Mouse (Mus musculus) CH12.LX (cell line): ENCODE measurements at regions not wholly inside any gene's neighbourhood (a gene's known extent, or its start where the extent isn't known, plus 50 kb on each side); places are given as distances from the start of the nearest gene placed in this dataset.
"Not testable (repeated sequence)": the region's sequence is repeated elsewhere in the genome, so short reads cannot be mapped to it uniquely, and the experiment has no call there.

Experiments
- DNase-seq: peaks from one replicate; pipeline ENCODE4 v3.0.0-alpha.2; 2013; ENCODE audit errors: extremely low read depth
- H3K27ac ChIP-seq: 2 replicates; pipeline ENCODE4 v1.5.1; 2012; ENCODE audit warnings: low read depth, mild to moderate bottlenecking, control low read depth, moderate library complexity; ENCODE audit not compliant: insufficient read depth
- H3K27me3 ChIP-seq: replicated peaks from 2 replicates; pipeline ENCODE3; 2012; ENCODE audit warnings: inconsistent platforms
- H3K36me3 ChIP-seq, 2 experiments: replicated peaks in 1 of 2; 2 replicates each; pipeline versions ENCODE3 to v1.6.1; 2012; ENCODE audit warnings: inconsistent platforms in 1 of 2, low read length in 1 of 2, mild to moderate bottlenecking in 1 of 2, mixed read lengths in 1 of 2, moderate library complexity in 1 of 2; ENCODE audit not compliant: control insufficient read depth in 1 of 2, insufficient read depth in 1 of 2
- H3K4me1 ChIP-seq, 2 experiments: 2 replicates each; pipeline ENCODE4 v1.6.1; 2012; ENCODE audit warnings: inconsistent platforms in 1 of 2, moderate library complexity in 1 of 2; ENCODE audit not compliant: insufficient read depth in 2 of 2, control insufficient read depth in 1 of 2
- H3K4me2 ChIP-seq: 2 replicates; pipeline ENCODE4 v1.6.1; 2012; ENCODE audit warnings: low read depth, mild to moderate bottlenecking, control low read depth; ENCODE audit not compliant: poor library complexity, insufficient read depth, severe bottlenecking
- H3K4me3 ChIP-seq, 3 experiments: fragments of 150-350 bp in 1 of 3; sonication (generic) in 1 of 3; replicated peaks in 1 of 3; 2 replicates each; pipeline versions ENCODE3 to v1.5.1; 2011 to 2012; ENCODE audit warnings: low read depth in 2 of 3, low read length in 2 of 3, mild to moderate bottlenecking in 2 of 3, moderate library complexity in 2 of 3, control low read depth in 1 of 3, improper control_type of control experiment in 1 of 3, inconsistent platforms in 1 of 3, mixed read lengths in 1 of 3; ENCODE audit not compliant: poor library complexity in 1 of 3
- H3K79me2 ChIP-seq: replicated peaks from 2 replicates; pipeline ENCODE4 v1.6.1; 2012; ENCODE audit warnings: mild to moderate bottlenecking, moderate library complexity; ENCODE audit not compliant: control insufficient read depth, poor library complexity, insufficient read depth, severe bottlenecking; ENCODE audit errors: extremely low read depth
- H3K9ac ChIP-seq: 2 replicates; pipeline ENCODE4 v1.6.1; 2012; ENCODE audit warnings: low read depth, mild to moderate bottlenecking, control low read depth, moderate library complexity; ENCODE audit not compliant: insufficient read depth
- H3K9me3 ChIP-seq: replicated peaks from 2 replicates; pipeline ENCODE3; 2012; ENCODE audit warnings: low read length, inconsistent platforms, mixed read lengths
- BHLHE40 ChIP-seq: IDR thresholded peaks from 2 replicates; pipeline ENCODE4 v1.6.1; 2011; ENCODE audit warnings: mild to moderate bottlenecking, low read depth, low read length, improper control_type of control experiment
- CHD2 ChIP-seq: IDR thresholded peaks from 2 replicates; pipeline ENCODE4 v1.6.1; 2011; ENCODE audit warnings: low read length, improper control_type of control experiment
- CTCF ChIP-seq, 2 experiments: IDR thresholded peaks in 1 of 2; conservative IDR thresholded peaks in 1 of 2; 2 replicates each; pipeline ENCODE4 v1.5.1; 2011 to 2012; ENCODE audit warnings: low read depth in 2 of 2, low read length in 2 of 2, improper control_type of control experiment in 1 of 2, inconsistent platforms in 1 of 2, mild to moderate bottlenecking in 1 of 2, moderate library complexity in 1 of 2
- E2F4 ChIP-seq: IDR thresholded peaks from 2 replicates; pipeline ENCODE4 v1.6.1; 2011; ENCODE audit warnings: low read depth, low read length, improper control_type of control experiment; ENCODE audit not compliant: insufficient replicate concordance
- ELF1 ChIP-seq: IDR thresholded peaks from 2 replicates; pipeline ENCODE4 v1.6.1; 2014; ENCODE audit warnings: low read depth, mild to moderate bottlenecking, inconsistent platforms, low read length, improper control_type of control experiment
- ETS1 ChIP-seq: conservative IDR thresholded peaks from 2 replicates; pipeline ENCODE4 v1.6.1; 2012; ENCODE audit warnings: low read depth, mild to moderate bottlenecking, inconsistent platforms, low read length, improper control_type of control experiment, moderate library complexity
- HCFC1 ChIP-seq: IDR thresholded peaks from 2 replicates; pipeline ENCODE4 v1.6.1; 2012; ENCODE audit warnings: low read depth, mild to moderate bottlenecking, inconsistent platforms, low read length, improper control_type of control experiment
- JUN ChIP-seq: IDR thresholded peaks from 2 replicates; pipeline ENCODE4 v1.6.1; 2011; ENCODE audit warnings: low read depth, mild to moderate bottlenecking, low read length, improper control_type of control experiment, moderate library complexity; ENCODE audit not compliant: insufficient read depth
- JUND ChIP-seq: conservative IDR thresholded peaks from 2 replicates; pipeline ENCODE4 v1.6.1; 2011; ENCODE audit warnings: low read depth, low read length, improper control_type of control experiment
- KAT2A ChIP-seq: IDR thresholded peaks from 2 replicates; pipeline ENCODE4 v1.6.1; 2012; ENCODE audit warnings: low read length, improper control_type of control experiment, inconsistent platforms; ENCODE audit not compliant: insufficient replicate concordance
- MAX ChIP-seq: IDR thresholded peaks from 2 replicates; pipeline ENCODE4 v1.6.1; 2011; ENCODE audit warnings: low read length, improper control_type of control experiment
- MEF2A ChIP-seq: IDR thresholded peaks from 2 replicates; pipeline ENCODE4 v1.6.1; 2014; ENCODE audit warnings: low read depth, mild to moderate bottlenecking, inconsistent platforms, low read length, improper control_type of control experiment, borderline replicate concordance
- NELFE ChIP-seq: IDR thresholded peaks from 2 replicates; pipeline ENCODE4 v1.6.1; 2011; ENCODE audit warnings: low read depth, low read length, improper control_type of control experiment
- NRF1 ChIP-seq: IDR thresholded peaks from 2 replicates; pipeline ENCODE4 v1.6.1; 2014; ENCODE audit warnings: low read depth, mild to moderate bottlenecking, inconsistent platforms, low read length, improper control_type of control experiment, moderate library complexity
- POLR2AphosphoS2 ChIP-seq: IDR thresholded peaks from 2 replicates; pipeline ENCODE4 v1.6.1; 2011; ENCODE audit warnings: low read depth, low read length, improper control_type of control experiment
- RAD21 ChIP-seq: IDR thresholded peaks from 2 replicates; pipeline ENCODE4 v1.6.1; 2011; ENCODE audit warnings: low read depth, mild to moderate bottlenecking, low read length, improper control_type of control experiment, moderate library complexity
- RCOR1 ChIP-seq: conservative IDR thresholded peaks from 2 replicates; pipeline ENCODE4 v1.6.1; 2012; ENCODE audit warnings: low read depth, mild to moderate bottlenecking, inconsistent platforms, low read length, improper control_type of control experiment
- SIN3A ChIP-seq: IDR thresholded peaks from 2 replicates; pipeline ENCODE4 v1.6.1; 2012; ENCODE audit warnings: low read length, improper control_type of control experiment, inconsistent platforms
- SMC3 ChIP-seq: IDR thresholded peaks from 2 replicates; pipeline ENCODE4 v1.6.1; 2011; ENCODE audit warnings: low read depth, low read length, improper control_type of control experiment
- TBP ChIP-seq: conservative IDR thresholded peaks from 2 replicates; pipeline ENCODE4 v1.6.1; 2011; ENCODE audit warnings: low read depth, low read length, improper control_type of control experiment
- TCF12 ChIP-seq: IDR thresholded peaks from 2 replicates; pipeline ENCODE4 v1.6.1; 2014; ENCODE audit warnings: low read depth, mild to moderate bottlenecking, inconsistent platforms, low read length, improper control_type of control experiment
- UBTF ChIP-seq: IDR thresholded peaks from 2 replicates; pipeline ENCODE4 v1.6.1; 2012; ENCODE audit warnings: low read depth, mild to moderate bottlenecking, inconsistent platforms, low read length, improper control_type of control experiment, moderate library complexity
- USF1 ChIP-seq: IDR thresholded peaks from 2 replicates; pipeline ENCODE4 v1.6.1; 2014; ENCODE audit warnings: low read depth, mild to moderate bottlenecking, inconsistent platforms, low read length, improper control_type of control experiment
- USF2 ChIP-seq: conservative IDR thresholded peaks from 2 replicates; pipeline ENCODE4 v1.6.1; 2011; ENCODE audit warnings: low read depth, low read length, improper control_type of control experiment
- ZC3H11A ChIP-seq: IDR thresholded peaks from 2 replicates; pipeline ENCODE4 v1.6.1; 2012; ENCODE audit warnings: low read depth, mild to moderate bottlenecking, inconsistent platforms, low read length, improper control_type of control experiment
- ZMIZ1 ChIP-seq: IDR thresholded peaks from 2 replicates; pipeline ENCODE4 v1.6.1; 2012; ENCODE audit warnings: low read depth, mild to moderate bottlenecking, inconsistent platforms, low read length, improper control_type of control experiment
- ZNF384 ChIP-seq: IDR thresholded peaks from 2 replicates; pipeline ENCODE4 v1.6.1; 2012; ENCODE audit warnings: low read depth, low read length, improper control_type of control experiment, inconsistent platforms
- dilution Hi-C: fragments of 300-500 bp; cut with MboI; formaldehyde crosslinking; loops from 2 replicates; pipeline ENCODE4 v1.14.3; 2020; ENCODE audit warnings: low sequenced_read_pairs; ENCODE audit not compliant: extremely low pct_unique_long_range_greater_than_20kb, extremely low pct_ligation_motif_present
- in situ Hi-C: fragments of 300-500 bp; cut with MboI; formaldehyde crosslinking; loops from 3 replicates; pipeline ENCODE4 v1.14.3; 2019; ENCODE audit warnings: low sequenced_read_pairs, low pct_ligation_motif_present, low pct_unique_long_range_greater_than_20kb, mixed read lengths

DNA sequence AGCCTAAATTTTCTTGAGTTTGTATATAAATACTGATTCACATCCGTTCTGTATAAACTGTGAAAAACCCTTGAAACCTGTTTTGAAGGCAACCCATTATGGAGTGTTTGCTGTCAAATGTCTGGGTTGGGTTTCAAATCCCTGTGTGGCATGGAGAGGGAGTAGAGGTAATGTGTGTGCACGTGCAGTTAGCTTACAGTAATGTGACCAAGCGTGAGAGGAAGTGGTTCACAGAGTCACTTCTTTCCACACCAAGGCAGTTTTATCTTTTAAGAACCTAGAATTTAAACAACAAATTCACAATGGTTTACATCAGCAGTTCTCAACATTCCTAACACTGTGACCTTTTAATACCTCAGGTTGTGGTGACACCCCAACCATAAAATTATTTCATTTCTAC is 464.1 kb upstream of the Acvr2a start:
- Histone ChIP-seq H3K79me2 (no peaks in the 10 kb centered on the region), H3K4me2 (no peak overlapping the region), H3K4me3 (no peak overlapping the region), H3K27me3 (no peaks in the 10 kb centered on the region), H3K4me1 (no peaks in the 10 kb centered on the region), H3K27ac (no peak overlapping the region), H3K9ac (no peak overlapping the region), H3K36me3 (no peaks in the 10 kb centered on the region), H3K9me3 (peaks cover 1% of the 10 kb centered on the region)
- TF ChIP-seq MAX: no peak
- no peak for TF ChIP-seq SIN3A
- no peak for TF ChIP-seq ELF1
- TF ChIP-seq KAT2A: no peak
- no peak for TF ChIP-seq JUN
- TF ChIP-seq NELFE: no peak
- no peak for TF ChIP-seq JUND
- no peak for TF ChIP-seq USF2
- TF ChIP-seq USF1: no peak
- no peak for TF ChIP-seq TCF12
- TF ChIP-seq E2F4: no peak
- no peak for TF ChIP-seq BHLHE40
- TF ChIP-seq ZNF384: no peak
- TF ChIP-seq POLR2AphosphoS2: no peak
- no peak for TF ChIP-seq UBTF
- no peak for TF ChIP-seq MEF2A
- no peak for TF ChIP-seq ZC3H11A
- no peak for TF ChIP-seq NRF1
- TF ChIP-seq ETS1: no peak
- no peak for TF ChIP-seq TBP
- dilution Hi-C loops: no loop called here
- DNase-seq: no peak
- in situ Hi-C loops: no loop called here

DNA sequence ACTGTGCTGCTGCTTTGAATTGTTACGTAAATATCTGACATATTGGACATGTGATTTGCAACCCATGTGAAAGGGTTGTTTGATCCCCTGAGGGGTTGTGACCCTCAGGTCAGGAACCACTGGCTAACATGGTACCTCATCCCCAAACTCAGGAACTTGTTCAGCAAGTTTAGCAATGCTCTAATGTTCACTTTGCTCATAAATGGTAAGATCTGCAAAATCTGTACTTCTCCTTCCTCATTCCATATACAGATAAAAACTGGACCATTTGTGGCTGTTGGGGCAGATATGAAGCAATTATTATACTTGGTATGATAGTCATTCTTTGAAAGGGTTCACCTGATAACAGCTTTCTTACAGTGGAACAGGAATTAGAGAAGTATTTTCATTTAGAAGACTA is 463.7 kb upstream of the Acvr2a start:
- DNase-seq: no peak
- H3K79me2 ChIP-seq: no peaks in the 10 kb centered on the region
- H3K4me1 ChIP-seq: no peaks in the 10 kb centered on the region
- H3K4me3 ChIP-seq: no peak overlapping the region
- in situ Hi-C loops: no loop called here
- no peak overlapping the region for H3K4me2 ChIP-seq
- H3K9ac ChIP-seq: no peak overlapping the region
- peaks cover 1% of the 10 kb centered on the region for H3K9me3 ChIP-seq
- no peaks in the 10 kb centered on the region for H3K36me3 ChIP-seq
- TF ChIP-seq ZNF384 (no peak), RCOR1 (no peak), JUN (no peak), SMC3 (no peak), MEF2A (no peak), CTCF (conservative IDR thresholded peaks at IDR 0.05 in 1 of 2, IDR thresholded peaks at IDR 0.05 in 1 of 2; ENCODE audit: low read depth in 2 of 2, low read length in 2 of 2) (no peak), CHD2 (no peak), KAT2A (no peak), E2F4 (no peak), HCFC1 (no peak), ZMIZ1 (no peak), MAX (no peak), RAD21 (no peak), TCF12 (no peak)
- TF ChIP-seq, all 38 proteins: peak for 0
- H3K27ac ChIP-seq: no peak overlapping the region
- H3K27me3 ChIP-seq: no peaks in the 10 kb centered on the region
- dilution Hi-C loops: no loop called here

DNA sequence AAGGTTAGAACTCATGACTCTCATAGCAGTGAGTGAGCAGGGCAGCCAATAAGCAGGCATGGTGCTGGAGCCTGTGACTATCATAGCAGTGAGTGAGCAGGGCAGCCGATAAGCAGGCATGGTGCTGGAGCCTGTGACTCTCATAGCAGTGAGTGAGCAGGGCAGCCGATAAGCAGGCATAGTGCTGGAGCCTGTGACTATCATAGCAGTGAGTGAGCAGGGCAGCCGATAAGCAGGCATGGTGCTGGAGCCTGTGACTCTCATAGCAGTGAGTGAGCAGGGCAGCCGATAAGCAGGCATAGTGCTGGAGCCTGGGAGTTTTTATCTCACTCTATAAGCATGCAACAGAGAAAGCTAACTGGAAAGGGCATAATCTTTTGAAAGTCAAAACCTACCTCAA is 442.3 kb upstream of the Acvr2a start:
- H3K27ac ChIP-seq, H3K9ac ChIP-seq, H3K27me3 ChIP-seq, dilution Hi-C loops, DNase-seq, H3K9me3 ChIP-seq, H3K36me3 ChIP-seq, H3K79me2 ChIP-seq, H3K4me3 ChIP-seq, H3K4me1 ChIP-seq, in situ Hi-C loops, H3K4me2 ChIP-seq: not testable (repeated sequence)
